Mouse (Mus musculus): ENCODE data around the gene Iars.

The Iars gene

GRCm38 (mm10) chr13:49681351-49682232, at the start of gene Iars:
TSS of gene Iars (plus strand) at chr13:49682100.
- peak; percentile 99 for DNase-seq (ENCODE audit: low spot score)

- no peak for DNase-seq (ENCODE audit: low spot score)
Observed at GRCm38 (mm10) chr13:49639965-49640364, 41.9 kb upstream of the Iars start.

- no peak for DNase-seq (ENCODE audit: low spot score)
Observed at GRCm38 (mm10) chr13:49642650-49643049, 39.2 kb upstream of the Iars start.

- no peak for DNase-seq (ENCODE audit: low spot score)
Observed at GRCm38 (mm10) chr13:49643669-49644362, 38.1 kb upstream of the Iars start.

- DNase-seq (ENCODE audit: low spot score), result peak; percentile 12
Observed at GRCm38 (mm10) chr13:49644731-49645529, 37.0 kb upstream of the Iars start.

- DNase-seq (ENCODE audit: low spot score), result no peak
Observed at GRCm38 (mm10) chr13:49646019-49646418, 35.9 kb upstream of the Iars start.

- no peak for DNase-seq (ENCODE audit: low spot score)
Observed at GRCm38 (mm10) chr13:49651136-49651535, 30.8 kb upstream of the Iars start.

GRCm38 (mm10) chr13:49651781-49652351, 30.0 kb upstream of the Iars start:
- no peak for DNase-seq (ENCODE audit: low spot score)

GRCm38 (mm10) chr13:49652481-49653179, 29.3 kb upstream of the Iars start, which contains the start of the genes Cenpp and Nol8:
TSS of gene Cenpp (minus strand) at chr13:49652785.
TSS of gene Nol8 (plus strand) at chr13:49653078.
- peak; percentile 99 for DNase-seq (ENCODE audit: low spot score)

- no peak for DNase-seq (ENCODE audit: low spot score)
Observed at GRCm38 (mm10) chr13:49653180-49653541, 28.7 kb upstream of the Iars start.

GRCm38 (mm10) chr13:49677793-49678192, 4.1 kb upstream of the Iars start:
- DNase-seq (ENCODE audit: low spot score), result no peak

GRCm38 (mm10) chr13:49682233-49682846, 440 bp downstream of the Iars start:
- DNase-seq (ENCODE audit: low spot score), result no peak

- DNase-seq (ENCODE audit: low spot score), result peak; percentile 18
Observed at GRCm38 (mm10) chr13:49684266-49684665, 2.4 kb downstream of the Iars start.

- DNase-seq (ENCODE audit: low spot score), result peak; percentile 39
Observed at GRCm38 (mm10) chr13:49691056-49691455, 9.2 kb downstream of the Iars start.

- DNase-seq (ENCODE audit: low spot score), result no peak
Observed at GRCm38 (mm10) chr13:49703216-49703779, 21.4 kb downstream of the Iars start.

- DNase-seq (ENCODE audit: low spot score), result no peak
Observed at GRCm38 (mm10) chr13:49706032-49706690, 24.3 kb downstream of the Iars start.

GRCm38 (mm10) chr13:49708311-49708710, 26.4 kb downstream of the Iars start:
- DNase-seq (ENCODE audit: low spot score), result no peak

GRCm38 (mm10) chr13:49712047-49712721, 30.3 kb downstream of the Iars start:
- no peak for DNase-seq (ENCODE audit: low spot score)

- DNase-seq (ENCODE audit: low spot score), result no peak
Observed at GRCm38 (mm10) chr13:49719310-49719709, 37.4 kb downstream of the Iars start.

All from layer of hippocampus, adult 11-12 months (tissue).